Mouse (Mus musculus) inflammation-experienced regulatory T-cells (primary cell): ENCODE results near the gene Vgll2. TPM values are rescaled to one million over a fixed set of nuclear protein-coding genes. Genes with fewer than 3 reads are reported as not detected.

Experiments
- polyA plus RNA-seq, 2 experiments: library from polyadenylated mRNA; unstranded; fragments of 100-300 nt; shearing (Covaris generic); gene quantifications; one replicate each; pipeline ENCODE4 v1.2.1; 2017

Gene Vgll2
- polyA plus RNA-seq = not detected

DNA sequence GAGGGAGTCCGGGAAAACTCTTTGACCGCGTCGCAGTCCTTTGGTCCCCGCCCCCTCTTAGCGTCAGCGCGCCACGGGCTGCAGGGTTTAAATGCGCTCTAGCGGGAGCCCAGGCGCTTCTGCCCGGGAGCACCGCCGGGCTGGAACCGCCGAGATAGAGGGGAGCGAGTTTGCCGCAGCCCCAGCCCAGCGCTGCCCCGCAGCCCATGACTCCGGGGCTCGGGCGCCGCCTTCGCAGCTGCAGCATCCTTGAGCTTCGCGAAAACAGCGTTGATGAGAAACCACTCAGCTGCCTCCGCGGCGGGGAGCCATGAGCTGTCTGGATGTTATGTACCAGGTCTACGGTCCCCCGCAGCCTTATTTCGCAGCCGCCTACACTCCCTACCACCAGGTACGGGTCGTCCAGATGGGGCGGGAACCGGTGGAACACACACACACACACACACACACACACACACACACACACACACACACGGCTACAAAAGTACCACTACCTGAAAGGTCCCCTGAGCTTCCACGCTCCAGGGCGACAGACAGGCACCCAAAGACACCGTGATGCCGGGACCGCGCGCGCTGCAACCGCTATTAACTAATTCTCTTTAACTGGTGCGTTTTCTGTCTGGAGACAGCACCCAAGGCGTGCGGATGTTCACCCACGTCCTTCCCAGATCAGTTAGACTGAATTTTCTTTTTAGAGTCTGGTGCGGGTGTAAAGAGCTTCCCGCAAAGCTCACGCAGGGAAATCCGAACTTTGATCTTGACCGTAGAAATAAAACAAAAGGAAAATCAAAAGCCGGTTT is at the start of gene Vgll2:
TSS of gene Vgll2 (plus strand) at position 90 of the 800 bp plus-strand sequence.

Other genes starting within 250 kb of the Vgll2 start
- under 1 TPM; 0.06 to 0.17 TPM for gene Ros1, start 172.7 kb downstream of the Vgll2 start, polyA plus RNA-seq
- under 1 TPM; 0.05 to 0.84 TPM for gene Dcbld1, start 211.1 kb downstream of the Vgll2 start, polyA plus RNA-seq